Mouse (Mus musculus) thymus, postnatal 36 days (tissue): ENCODE results near the gene Klhl29.

Source experiments
- DNase-seq, 2 experiments: peaks; one replicate each; pipeline ENCODE4 v3.0.0; 2022; ENCODE audit warnings: mixed read lengths in 2 of 2

The Klhl29 gene

GRCm38 (mm10) chr12:5292316-5292715 is 83.2 kb downstream of the Klhl29 start:
- no peak for DNase-seq

- no peak for DNase-seq
These were observed 89.9 kb downstream of the Klhl29 start for GRCm38 (mm10) chr12:5285579-5285978.

- no peak for DNase-seq
These were observed 90.5 kb downstream of the Klhl29 start for GRCm38 (mm10) chr12:5284961-5285360.

GRCm38 (mm10) chr12:5283654-5284053 is 91.8 kb downstream of the Klhl29 start:
- DNase-seq: no peak

- no peak for DNase-seq
These were observed 92.9 kb downstream of the Klhl29 start for GRCm38 (mm10) chr12:5282611-5283010.

GRCm38 (mm10) chr12:5279873-5280272 is 95.6 kb downstream of the Klhl29 start:
- DNase-seq: no peak

GRCm38 (mm10) chr12:5277028-5277427 is 98.5 kb downstream of the Klhl29 start:
- no peak for DNase-seq

- no peak for DNase-seq
These were observed 100.0 kb downstream of the Klhl29 start for GRCm38 (mm10) chr12:5275507-5275936.

- DNase-seq: no peak
These were observed 101.0 kb downstream of the Klhl29 start for GRCm38 (mm10) chr12:5274519-5274944.

GRCm38 (mm10) chr12:5273316-5274047 is 102.0 kb downstream of the Klhl29 start:
- DNase-seq: no peak

GRCm38 (mm10) chr12:5270527-5270926 is 105.0 kb downstream of the Klhl29 start:
- DNase-seq: no peak

GRCm38 (mm10) chr12:5269936-5270335 is 105.5 kb downstream of the Klhl29 start:
- DNase-seq: no peak

GRCm38 (mm10) chr12:5269061-5269460 is 106.4 kb downstream of the Klhl29 start:
- DNase-seq: no peak

GRCm38 (mm10) chr12:5268188-5268612 is 107.3 kb downstream of the Klhl29 start:
- DNase-seq: no peak

- DNase-seq: no peak
These were observed 108.0 kb downstream of the Klhl29 start for GRCm38 (mm10) chr12:5267271-5268187.

GRCm38 (mm10) chr12:5266773-5267172 is 108.7 kb downstream of the Klhl29 start:
- no peak for DNase-seq

GRCm38 (mm10) chr12:5261476-5261875 is 114.0 kb downstream of the Klhl29 start:
- no peak for DNase-seq

- no peak for DNase-seq
These were observed 116.7 kb downstream of the Klhl29 start for GRCm38 (mm10) chr12:5258779-5259178.

GRCm38 (mm10) chr12:5257174-5257573 is 118.3 kb downstream of the Klhl29 start:
- no peak for DNase-seq

- DNase-seq: no peak
These were observed 120.4 kb downstream of the Klhl29 start for GRCm38 (mm10) chr12:5255079-5255478.

GRCm38 (mm10) chr12:5254246-5254982 is 121.1 kb downstream of the Klhl29 start:
- DNase-seq: no peak

GRCm38 (mm10) chr12:5253289-5254005 is 122.0 kb downstream of the Klhl29 start:
- DNase-seq: no peak
